Mouse (Mus musculus) embryo, embryonic 10 days (tissue): ENCODE measurements around the gene Ntm.
A peak's percentile ranks its signal among the peaks of the same experiment; 100 is the strongest.

Source experiments
- DNase-seq: peaks from one replicate; pipeline ENCODE4 v3.0.0-alpha.2; 2015; ENCODE audit warnings: low spot score

Gene Ntm

GRCm38 (mm10) chr9:29962978-29963377 is at the start of gene Ntm:
Gene Ntm, minus strand, starts transcription at chr9:29963141.
- DNase-seq = peak; percentile 51

- DNase-seq = no peak
Observed at GRCm38 (mm10) chr9:30005701-30006100, 42.8 kb upstream of the Ntm start.

- peak; percentile 90 for DNase-seq
Observed at GRCm38 (mm10) chr9:30003612-30004011, 40.7 kb upstream of the Ntm start.

- DNase-seq = no peak
Observed at GRCm38 (mm10) chr9:29981177-29981915, 18.4 kb upstream of the Ntm start.

GRCm38 (mm10) chr9:29961954-29962867 is 730 bp downstream of the Ntm start:
- DNase-seq = peak; percentile 58

GRCm38 (mm10) chr9:29961512-29961911 is 1.4 kb downstream of the Ntm start:
- DNase-seq = no peak

- no peak for DNase-seq
Observed at GRCm38 (mm10) chr9:29960741-29961140, 2.2 kb downstream of the Ntm start.

GRCm38 (mm10) chr9:29960236-29960635 is 2.7 kb downstream of the Ntm start:
- DNase-seq = no peak

- no peak for DNase-seq
Observed at GRCm38 (mm10) chr9:29956936-29957335, 6.0 kb downstream of the Ntm start.

GRCm38 (mm10) chr9:29954031-29954430 is 8.9 kb downstream of the Ntm start:
- DNase-seq = no peak

- no peak for DNase-seq
Observed at GRCm38 (mm10) chr9:29949041-29949440, 13.9 kb downstream of the Ntm start.

GRCm38 (mm10) chr9:29943209-29944070 is 19.5 kb downstream of the Ntm start:
- DNase-seq = no peak

- no peak for DNase-seq
Observed at GRCm38 (mm10) chr9:29942183-29942952, 20.6 kb downstream of the Ntm start.

GRCm38 (mm10) chr9:29939517-29940034 is 23.4 kb downstream of the Ntm start:
- no peak for DNase-seq

GRCm38 (mm10) chr9:29928796-29929195 is 34.1 kb downstream of the Ntm start:
- DNase-seq = no peak

- no peak for DNase-seq
Observed at GRCm38 (mm10) chr9:29925382-29925781, 37.6 kb downstream of the Ntm start.

- DNase-seq = no peak
Observed at GRCm38 (mm10) chr9:29898406-29899054, 64.4 kb downstream of the Ntm start.

GRCm38 (mm10) chr9:29897448-29897847 is 65.5 kb downstream of the Ntm start:
- no peak for DNase-seq

GRCm38 (mm10) chr9:29892792-29893191 is 70.1 kb downstream of the Ntm start:
- no peak for DNase-seq

- DNase-seq = no peak
Observed at GRCm38 (mm10) chr9:29888712-29889111, 74.2 kb downstream of the Ntm start.

- no peak for DNase-seq
Observed at GRCm38 (mm10) chr9:29887924-29888323, 75.0 kb downstream of the Ntm start.
